Mouse (Mus musculus): ENCODE results near the gene Incenp. TPM values are rescaled to one million over a fixed set of nuclear protein-coding genes. Genes with fewer than 3 reads are reported as not detected.
"Not testable (repeated sequence)": the region's sequence is repeated elsewhere in the genome, so short reads cannot be mapped to it uniquely, and the experiment has no call there.

Incenp gene
- polyA plus RNA-seq, 1 experiment from 2014 or later = 100 TPM

DNA sequence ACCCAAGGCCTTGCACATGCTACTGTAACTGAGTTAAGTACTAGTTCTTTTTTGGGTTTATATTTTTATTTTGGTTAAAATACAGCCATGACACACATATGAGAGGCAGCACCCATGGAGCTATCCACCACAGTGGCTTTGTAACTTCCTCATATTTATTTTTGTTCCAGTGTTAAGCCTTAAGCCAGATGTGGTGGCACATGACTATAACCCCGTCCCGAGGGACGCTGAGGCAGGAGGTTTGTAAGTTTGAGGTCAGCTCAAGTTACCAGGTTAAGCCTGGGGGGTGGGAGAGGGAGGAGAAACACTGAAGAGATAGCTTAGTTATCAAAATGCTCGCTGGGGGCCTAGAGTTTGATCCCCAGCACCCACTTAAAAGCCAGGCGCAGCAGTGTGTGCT lies 37.2 kb upstream of the Incenp start:
- Histone ChIP-seq H3K36me3 (no peaks in the 10 kb centered on the region), H3K27ac (no peak overlapping the region; the same call in 1 of the 2 replicates), H3K27me3 (no peaks in the 10 kb centered on the region), H3K4me1 (replicated peaks) (peaks cover 33% of the 10 kb centered on the region), H3K9ac (no peak overlapping the region), H3K4me3 (replicated peaks) (no peak overlapping the region), H3K4me2 (no peak overlapping the region), H3K9me3 (replicated peaks) (no peaks in the 10 kb centered on the region)
- no peak for ATAC-seq (ENCODE audit: low read depth)
- no peak for DNase-seq
- 42% methylated on average over 5 of the region's 5 CpGs for WGBS (ENCODE audit: insufficient replicate concordance)

DNA sequence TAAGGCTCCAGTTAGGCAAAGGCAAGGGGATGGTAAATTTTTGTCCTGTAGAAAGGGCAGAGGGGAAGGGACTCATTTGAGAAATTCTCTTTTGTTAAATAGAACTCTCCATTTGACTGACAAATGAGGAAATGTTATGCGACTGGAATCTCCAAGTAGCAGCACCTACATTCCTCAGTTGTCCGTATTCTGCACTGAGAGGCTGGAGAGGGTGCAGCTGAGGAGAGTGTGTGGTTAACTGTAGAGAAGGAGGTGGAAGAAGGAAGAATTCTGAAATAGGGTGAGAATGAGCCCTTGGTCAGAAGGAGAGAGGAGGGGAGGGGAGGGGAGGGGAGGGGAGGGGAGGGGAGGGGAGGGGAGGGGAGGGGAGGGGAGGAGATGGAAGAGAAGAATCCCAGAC lies 34.6 kb upstream of the Incenp start:
- WGBS (ENCODE audit: insufficient replicate concordance) = 56% methylated on average over 2 of the region's 2 CpGs
- Histone ChIP-seq H3K27ac (no peak overlapping the region), H3K27me3 (no peaks in the 10 kb centered on the region), H3K36me3 (no peaks in the 10 kb centered on the region), H3K4me1 (replicated peaks) (peaks cover 23% of the 10 kb centered on the region), H3K9ac (no peak overlapping the region), H3K9me3 (replicated peaks) (no peaks in the 10 kb centered on the region), H3K4me2 (no peak overlapping the region), H3K4me3 (replicated peaks) (no peak overlapping the region)
- no peak for DNase-seq
- no peak for ATAC-seq (ENCODE audit: low read depth)

DNA sequence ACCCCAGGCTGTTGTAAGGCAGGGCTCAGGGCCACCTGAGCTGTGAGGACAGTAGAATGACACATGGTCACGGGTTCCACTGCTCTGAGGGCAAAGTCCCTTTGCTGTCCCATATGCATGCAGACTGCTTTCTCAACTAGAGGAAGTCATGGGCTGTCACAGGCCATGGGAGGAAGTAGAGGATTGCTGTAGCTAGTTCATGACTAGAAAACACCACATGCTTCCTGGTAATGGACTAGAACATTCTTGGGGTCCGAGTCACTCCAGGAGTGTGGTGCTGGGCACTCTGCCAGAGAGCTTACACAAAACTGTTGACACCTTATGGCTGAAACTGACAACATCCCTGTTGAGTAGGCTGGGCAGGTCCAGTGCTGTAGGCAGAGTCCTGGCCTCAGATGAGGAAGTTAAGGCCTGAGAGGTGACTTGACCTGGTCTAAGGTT lies 31.8 kb upstream of the Incenp start:
- H3K27ac ChIP-seq; H3K4me1 ChIP-seq (replicated peaks); H3K4me3 ChIP-seq (replicated peaks); H3K4me2 ChIP-seq; H3K9ac ChIP-seq; H3K36me3 ChIP-seq; H3K27me3 ChIP-seq; H3K9me3 ChIP-seq (replicated peaks); DNase-seq: not testable (repeated sequence)
- peak; percentile 65 for ATAC-seq (ENCODE audit: low read depth)
- WGBS (ENCODE audit: insufficient replicate concordance) = 23% methylated on average over 2 of the region's 2 CpGs

DNA sequence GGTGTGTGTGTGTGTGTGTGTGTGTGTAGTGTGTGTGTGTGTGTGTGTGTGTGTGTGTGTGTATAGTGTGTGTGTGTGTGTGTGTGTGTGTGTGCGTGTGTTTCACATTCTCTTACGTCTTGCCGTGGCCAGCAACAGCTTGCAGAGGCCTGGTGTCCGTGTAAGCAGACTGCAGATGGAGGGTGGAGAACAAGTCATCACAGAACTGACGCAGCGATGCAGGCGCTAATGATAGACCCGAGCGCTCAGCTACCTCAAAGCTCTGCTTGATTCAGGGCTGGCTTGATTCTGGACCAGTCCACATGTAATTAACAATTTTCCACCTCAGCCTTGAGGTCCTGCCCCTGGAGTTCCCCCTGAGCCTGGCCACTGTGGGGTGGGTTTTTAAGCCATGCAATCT lies 28.7 kb upstream of the Incenp start:
- Histone ChIP-seq H3K36me3 (no peaks in the 10 kb centered on the region), H3K4me3 (replicated peaks) (no peak overlapping the region), H3K4me1 (replicated peaks) (peaks cover 21% of the 10 kb centered on the region), H3K27ac (no peak overlapping the region), H3K9me3 (replicated peaks) (no peaks in the 10 kb centered on the region), H3K4me2 (no peak overlapping the region), H3K27me3 (peaks cover 10% of the 10 kb centered on the region; the same call in 1 of the 2 replicates), H3K9ac (no peak overlapping the region)
- DNase-seq = no peak
- ATAC-seq (ENCODE audit: low read depth) = no peak
- WGBS (ENCODE audit: insufficient replicate concordance) = 76% methylated on average over 9 of the region's 9 CpGs

DNA sequence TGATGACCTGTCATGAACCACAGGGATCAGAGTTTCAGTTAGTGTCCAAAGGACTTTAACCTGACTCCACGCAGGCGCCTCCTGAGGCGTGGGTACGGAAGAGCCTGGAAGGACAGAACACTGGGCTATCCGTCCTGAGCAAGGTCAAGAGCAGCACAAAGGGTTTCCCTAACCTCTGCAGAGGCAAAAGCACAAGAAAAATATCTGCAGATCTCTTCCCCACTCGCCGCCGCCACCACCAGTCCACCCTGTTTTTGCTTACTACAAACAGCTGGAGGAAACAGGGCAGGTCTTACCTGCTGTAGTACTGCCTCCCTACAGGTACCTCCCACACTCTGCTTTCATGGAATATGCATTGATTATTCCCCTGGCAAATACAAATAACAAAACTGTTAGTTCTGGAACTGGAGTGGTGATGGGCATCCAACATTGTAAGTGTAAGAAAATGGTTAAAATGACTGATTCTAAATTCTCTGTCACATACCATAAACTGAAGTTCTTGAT lies 25.5 kb upstream of the Incenp start:
- H3K27ac ChIP-seq = no peak overlapping the region
- peaks cover 10% of the 10 kb centered on the region; the same call in 1 of the 2 replicates for H3K27me3 ChIP-seq
- H3K4me2 ChIP-seq = no peak overlapping the region
- no peak for ATAC-seq (ENCODE audit: low read depth)
- no peak overlapping the region for H3K4me3 ChIP-seq (replicated peaks)
- no peak for DNase-seq
- WGBS (ENCODE audit: insufficient replicate concordance) = 66% methylated on average over 8 of the region's 8 CpGs
- H3K4me1 ChIP-seq (replicated peaks) = peaks cover 42% of the 10 kb centered on the region
- H3K9ac ChIP-seq = no peak overlapping the region
- no peaks in the 10 kb centered on the region for H3K9me3 ChIP-seq (replicated peaks)
- no peaks in the 10 kb centered on the region for H3K36me3 ChIP-seq

DNA sequence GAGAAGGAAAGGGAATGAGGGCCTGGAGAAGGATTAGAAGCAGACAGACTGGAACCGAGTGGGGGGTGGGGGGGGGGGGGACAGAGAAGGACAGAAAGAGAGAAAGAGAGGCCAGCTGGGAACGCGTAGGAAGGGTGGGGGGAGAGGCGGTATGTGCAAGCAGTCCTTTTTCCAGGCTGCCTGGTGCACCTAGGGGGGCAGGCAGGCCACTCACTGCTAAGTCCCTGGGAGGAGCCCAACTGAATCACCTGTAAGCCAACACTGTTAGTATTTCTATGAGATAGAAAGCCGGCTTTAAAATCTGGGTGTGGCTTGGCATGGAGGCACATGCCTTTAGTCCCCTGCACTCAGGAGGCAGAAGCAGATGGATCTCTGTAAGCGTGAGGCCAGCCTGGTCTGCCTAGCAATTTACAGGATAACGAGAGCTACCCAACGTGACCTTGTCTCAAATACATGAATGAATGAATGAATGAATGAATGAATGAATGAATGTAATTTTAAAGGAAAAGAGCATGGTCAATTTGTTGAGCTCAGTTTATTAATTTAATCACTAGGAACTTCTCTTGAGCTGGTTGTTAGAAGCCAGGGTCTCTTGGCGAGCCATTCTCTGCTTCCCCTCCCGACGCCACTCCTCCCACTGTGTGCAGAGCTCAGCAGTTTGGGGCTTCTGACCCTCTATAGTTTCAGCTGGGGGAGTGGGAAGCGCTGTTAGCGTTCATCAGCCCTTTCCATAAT lies 24.9 kb upstream of the Incenp start:
- ATAC-seq (ENCODE audit: low read depth) (0 out of 2 replicates have a peak, but pooled peaks have one; percentile 27), DNase-seq (no peak)
- Histone ChIP-seq H3K27ac (no peak overlapping the region), H3K4me2 (no peak overlapping the region), H3K36me3 (no peaks in the 10 kb centered on the region), H3K9me3 (replicated peaks) (no peaks in the 10 kb centered on the region), H3K27me3 (peaks cover 10% of the 10 kb centered on the region; the same call in 1 of the 2 replicates), H3K4me3 (replicated peaks) (no peak overlapping the region), H3K9ac (no peak overlapping the region), H3K4me1 (replicated peaks) (peaks cover 46% of the 10 kb centered on the region)
- 57% methylated on average over 13 of the region's 13 CpGs for WGBS (ENCODE audit: insufficient replicate concordance)

DNA sequence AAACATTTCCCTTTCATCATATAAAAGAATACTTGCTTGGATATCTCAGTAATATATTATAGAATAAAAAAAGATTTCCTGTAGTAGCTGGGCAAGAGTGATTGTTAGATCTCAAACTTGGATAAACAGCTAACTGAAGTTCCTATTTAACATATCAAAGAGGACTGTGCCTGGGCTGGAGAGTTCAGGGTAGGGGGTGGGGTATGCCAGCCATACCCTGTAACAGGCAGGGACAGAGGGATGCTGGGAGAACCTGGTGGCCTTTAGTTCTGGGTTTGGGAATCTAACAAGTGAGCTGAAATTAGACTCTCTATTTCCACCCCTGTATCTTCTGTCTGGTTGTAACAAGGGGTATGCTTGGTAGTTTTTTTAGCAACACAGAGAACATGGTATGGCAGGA lies 23.7 kb upstream of the Incenp start:
- no peak overlapping the region for H3K27ac ChIP-seq
- no peak overlapping the region for H3K9ac ChIP-seq
- 0 out of 2 replicates have a peak, but pooled peaks cover 6% of the 10 kb centered on the region for H3K27me3 ChIP-seq
- H3K9me3 ChIP-seq (replicated peaks) = no peaks in the 10 kb centered on the region
- H3K4me2 ChIP-seq = no peak overlapping the region
- H3K36me3 ChIP-seq = no peaks in the 10 kb centered on the region
- no peak overlapping the region for H3K4me3 ChIP-seq (replicated peaks)
- DNase-seq = no peak
- ATAC-seq (ENCODE audit: low read depth) = peak; percentile 38; the same call in 1 of the 2 replicates
- peaks cover 53% of the 10 kb centered on the region for H3K4me1 ChIP-seq (replicated peaks)

DNA sequence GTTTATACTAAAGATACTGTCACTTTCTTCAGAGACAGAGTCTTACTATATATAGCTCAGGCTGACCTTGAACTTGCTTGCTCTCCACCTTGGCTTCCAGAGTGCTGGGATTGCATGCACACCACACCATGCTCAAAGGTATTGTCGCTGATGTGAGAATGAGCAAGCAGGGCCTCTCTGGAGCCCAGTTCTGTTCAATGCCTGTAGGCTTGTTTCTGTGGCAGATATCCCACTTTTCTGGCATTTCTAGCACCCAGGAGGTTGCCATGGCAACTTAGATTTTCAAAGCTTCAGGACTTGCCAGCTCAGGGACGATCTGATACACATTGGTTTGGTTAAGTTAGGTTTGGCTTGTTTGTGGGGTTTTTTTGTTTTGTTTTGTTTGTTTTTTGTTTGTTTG lies 22.9 kb upstream of the Incenp start:
- WGBS (ENCODE audit: insufficient replicate concordance) = 50% methylated on average over 2 of the region's 2 CpGs
- H3K9me3 ChIP-seq (replicated peaks) = no peaks in the 10 kb centered on the region
- H3K27me3 ChIP-seq = 0 out of 2 replicates have a peak, but pooled peaks cover 6% of the 10 kb centered on the region
- DNase-seq (no peak), ATAC-seq (ENCODE audit: low read depth) (no peak)
- H3K4me1 ChIP-seq (replicated peaks) = peaks cover 60% of the 10 kb centered on the region
- H3K9ac ChIP-seq = no peak overlapping the region
- H3K36me3 ChIP-seq = no peaks in the 10 kb centered on the region
- no peak overlapping the region for H3K4me3 ChIP-seq (replicated peaks)
- no peak overlapping the region for H3K27ac ChIP-seq
- H3K4me2 ChIP-seq = no peak overlapping the region

DNA sequence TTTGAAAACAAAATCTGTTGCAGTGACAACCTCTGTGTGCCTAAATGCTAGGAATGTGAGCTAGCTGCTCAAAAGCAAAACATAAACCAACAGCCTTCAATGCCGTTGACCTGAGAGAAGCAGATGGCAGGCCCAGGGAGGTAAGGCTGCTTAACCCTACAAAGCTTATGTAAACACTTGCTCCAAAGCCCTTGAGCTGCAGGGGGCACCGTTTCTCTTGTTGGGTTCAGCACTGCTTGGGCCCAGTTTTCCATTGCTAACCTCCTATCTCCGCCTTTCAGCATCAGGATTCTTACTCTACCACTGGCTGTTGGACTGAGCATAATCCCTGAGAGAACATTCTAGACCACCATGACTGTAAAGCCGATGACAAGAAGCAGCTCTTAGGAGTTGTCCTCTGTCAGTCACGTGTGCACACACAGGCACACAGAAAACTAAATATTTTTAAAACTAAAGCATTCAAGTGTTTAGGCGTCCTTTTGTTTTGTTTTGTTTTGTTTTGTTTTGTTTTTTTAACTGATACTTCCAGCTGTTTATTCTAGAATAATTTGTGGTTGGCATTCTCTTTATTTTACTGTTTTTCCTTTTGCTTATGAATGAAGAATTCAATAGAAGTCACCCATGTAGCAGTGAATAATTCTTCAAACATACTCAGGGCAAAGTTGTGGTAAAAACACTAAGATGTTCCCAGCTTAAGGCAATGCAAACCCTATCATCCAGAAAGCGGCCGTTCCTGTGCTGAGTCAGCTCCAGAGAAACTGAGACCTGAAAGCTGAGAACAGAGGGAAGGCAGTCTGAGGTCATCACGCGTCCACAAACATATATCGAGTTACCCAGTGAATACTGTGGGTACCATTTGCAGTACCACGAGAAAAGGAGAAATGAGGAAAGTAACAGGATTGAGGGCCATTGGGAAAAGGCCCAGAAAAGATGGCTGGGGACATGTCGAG lies 21.8 kb upstream of the Incenp start:
- ATAC-seq (ENCODE audit: low read depth) (0 out of 2 replicates have a peak, but pooled peaks have one; percentile 28), DNase-seq (peak; percentile 42)
- H3K4me3 ChIP-seq (replicated peaks) = no peak overlapping the region
- H3K27ac ChIP-seq = no peak overlapping the region
- H3K9me3 ChIP-seq (replicated peaks) = no peaks in the 10 kb centered on the region
- no peak overlapping the region for H3K9ac ChIP-seq
- H3K27me3 ChIP-seq = 0 out of 2 replicates have a peak, but pooled peaks cover 6% of the 10 kb centered on the region
- WGBS (ENCODE audit: insufficient replicate concordance) = 57% methylated on average over 13 of the region's 13 CpGs
- H3K36me3 ChIP-seq = no peaks in the 10 kb centered on the region
- H3K4me2 ChIP-seq = no peak overlapping the region
- H3K4me1 ChIP-seq (replicated peaks) = peaks cover 64% of the 10 kb centered on the region

DNA sequence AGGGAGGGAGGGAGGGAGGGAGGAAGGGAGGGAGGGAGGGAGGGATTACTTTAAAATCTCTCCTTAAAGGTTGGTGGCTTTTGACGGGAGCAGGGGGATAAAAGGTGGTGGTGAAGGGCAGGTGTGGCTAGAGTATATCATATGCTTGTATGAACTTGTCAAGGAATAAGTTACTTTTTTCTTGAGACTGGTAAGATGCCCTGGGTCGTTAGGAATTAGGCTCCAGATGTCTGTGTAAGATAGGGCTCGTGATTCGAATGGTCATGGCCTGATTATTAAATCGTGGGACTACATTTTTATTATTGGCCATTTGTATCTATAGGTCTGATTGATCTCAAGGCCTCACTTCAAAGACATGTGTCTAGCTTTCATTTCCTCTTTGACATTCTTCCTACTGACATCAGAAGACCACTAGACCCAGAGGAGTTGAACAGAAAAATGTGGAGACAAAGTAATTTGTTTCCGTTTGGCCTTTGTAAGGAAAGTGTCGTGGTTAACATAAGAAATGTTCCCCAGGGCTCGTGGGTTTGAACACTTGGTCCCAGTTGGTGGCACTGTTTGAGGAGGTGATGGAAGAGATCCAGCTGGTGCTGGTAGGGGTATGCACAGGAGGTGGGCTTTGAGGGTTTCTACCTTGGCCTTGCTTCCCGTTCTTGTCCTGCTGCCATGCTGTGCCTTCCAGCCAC lies 19.0 kb upstream of the Incenp start:
- Histone ChIP-seq H3K4me1 (replicated peaks) (peaks cover 48% of the 10 kb centered on the region), H3K27me3 (no peaks in the 10 kb centered on the region), H3K27ac (no peak overlapping the region), H3K4me3 (replicated peaks) (no peak overlapping the region), H3K4me2 (no peak overlapping the region), H3K36me3 (no peaks in the 10 kb centered on the region), H3K9me3 (replicated peaks) (no peaks in the 10 kb centered on the region), H3K9ac (no peak overlapping the region)
- no peak for DNase-seq
- WGBS (ENCODE audit: insufficient replicate concordance) = 37% methylated on average over 9 of the region's 9 CpGs
- no peak for ATAC-seq (ENCODE audit: low read depth)

DNA sequence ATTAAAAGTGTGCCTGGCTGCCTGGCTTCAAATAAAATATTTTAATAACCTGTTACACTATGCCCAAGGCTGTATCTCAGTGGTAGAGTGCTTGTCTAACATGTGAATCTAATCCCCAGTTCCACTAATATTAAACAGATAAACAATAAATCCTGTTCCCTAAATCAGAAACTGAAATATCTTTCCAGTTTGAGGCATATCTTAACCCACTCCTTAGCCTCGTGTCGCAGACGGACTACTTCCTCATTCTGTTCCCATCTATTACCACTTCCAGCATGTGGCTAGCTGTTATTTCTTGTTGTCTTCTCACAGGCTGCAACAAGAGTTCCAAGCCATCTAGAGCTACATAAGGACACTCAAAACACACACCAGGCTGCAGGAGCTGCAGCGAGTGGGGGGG lies 18.4 kb upstream of the Incenp start:
- H3K36me3 ChIP-seq = no peaks in the 10 kb centered on the region
- H3K27ac ChIP-seq = no peak overlapping the region
- 22% methylated on average over 3 of the region's 4 CpGs for WGBS (ENCODE audit: insufficient replicate concordance)
- H3K27me3 ChIP-seq = no peaks in the 10 kb centered on the region
- no peak for DNase-seq
- H3K9ac ChIP-seq = no peak overlapping the region
- H3K4me3 ChIP-seq (replicated peaks) = no peak overlapping the region
- H3K4me1 ChIP-seq (replicated peaks) = peaks cover 43% of the 10 kb centered on the region
- 0 out of 2 replicates have a peak, but pooled peaks have one; percentile 30 for ATAC-seq (ENCODE audit: low read depth)
- no peaks in the 10 kb centered on the region for H3K9me3 ChIP-seq (replicated peaks)
- H3K4me2 ChIP-seq = no peak overlapping the region

All from liver, embryonic 13.5 days (tissue).